Mouse (Mus musculus): ENCODE measurements around the gene Fbxw11. TPM values are rescaled to one million over a fixed set of nuclear protein-coding genes. Genes with fewer than 3 reads are reported as not detected.

Gene Fbxw11
- polyA plus RNA-seq, 1 experiment from 2014 or later: 114 TPM

GRCm38 (mm10) chr11:32718979-32719378 is 76.5 kb downstream of the Fbxw11 start:
- WGBS: 91% methylated on average over 4 of the region's 4 CpGs
- Histone ChIP-seq H3K36me3 (peaks cover 8% of the 10 kb centered on the region; the same call in 1 of the 2 replicates), H3K4me2 (replicated peaks) (no peak overlapping the region), H3K27me3 (no peaks in the 10 kb centered on the region), H3K4me1 (replicated peaks) (peaks cover 17% of the 10 kb centered on the region), H3K4me3 (replicated peaks) (no peak overlapping the region), H3K9me3 (no peaks in the 10 kb centered on the region), H3K9ac (replicated peaks) (no peak overlapping the region), H3K27ac (no peak overlapping the region)
- no peak for ATAC-seq

GRCm38 (mm10) chr11:32722653-32723052 is 80.1 kb downstream of the Fbxw11 start:
- H3K27ac ChIP-seq: no peak overlapping the region
- no peak overlapping the region for H3K4me3 ChIP-seq (replicated peaks)
- H3K4me2 ChIP-seq (replicated peaks): no peak overlapping the region
- peaks cover 10% of the 10 kb centered on the region; the same call in 1 of the 2 replicates for H3K4me1 ChIP-seq (replicated peaks)
- 95% methylated on average over 5 of the region's 5 CpGs for WGBS
- peaks cover 16% of the 10 kb centered on the region; the same call in 1 of the 2 replicates for H3K36me3 ChIP-seq
- no peaks in the 10 kb centered on the region for H3K9me3 ChIP-seq
- no peak overlapping the region for H3K9ac ChIP-seq (replicated peaks)
- no peaks in the 10 kb centered on the region for H3K27me3 ChIP-seq
- ATAC-seq: no peak

- 94% methylated on average over 2 of the region's 2 CpGs for WGBS
- Histone ChIP-seq H3K4me3 (replicated peaks) (no peak overlapping the region), H3K27ac (no peak overlapping the region), H3K4me2 (replicated peaks) (no peak overlapping the region), H3K9ac (replicated peaks) (no peak overlapping the region), H3K9me3 (no peaks in the 10 kb centered on the region), H3K36me3 (peaks cover 16% of the 10 kb centered on the region; the same call in 1 of the 2 replicates), H3K27me3 (no peaks in the 10 kb centered on the region), H3K4me1 (replicated peaks) (peaks cover 8% of the 10 kb centered on the region; the same call in 1 of the 2 replicates)
- ATAC-seq: no peak
Observed at GRCm38 (mm10) chr11:32723287-32723686, 80.8 kb downstream of the Fbxw11 start.

- no peak for ATAC-seq
- Histone ChIP-seq H3K4me1 (replicated peaks) (no peaks in the 10 kb centered on the region), H3K36me3 (peaks cover 16% of the 10 kb centered on the region; the same call in 1 of the 2 replicates), H3K27ac (no peak overlapping the region), H3K27me3 (no peaks in the 10 kb centered on the region), H3K9me3 (no peaks in the 10 kb centered on the region), H3K4me3 (replicated peaks) (no peak overlapping the region), H3K9ac (replicated peaks) (no peak overlapping the region), H3K4me2 (replicated peaks) (no peak overlapping the region)
- 96% methylated on average over 9 of the region's 9 CpGs for WGBS
Observed at GRCm38 (mm10) chr11:32725171-32725570, 82.6 kb downstream of the Fbxw11 start.

- Histone ChIP-seq H3K4me3 (replicated peaks) (no peak overlapping the region), H3K9ac (replicated peaks) (no peak overlapping the region), H3K27me3 (no peaks in the 10 kb centered on the region), H3K4me2 (replicated peaks) (no peak overlapping the region), H3K36me3 (peaks cover 59% of the 10 kb centered on the region), H3K27ac (no peak overlapping the region), H3K4me1 (replicated peaks) (no peaks in the 10 kb centered on the region), H3K9me3 (no peaks in the 10 kb centered on the region)
- no peak for ATAC-seq
- WGBS: 56% methylated on average over 5 of the region's 5 CpGs
Observed at GRCm38 (mm10) chr11:32732467-32732866, 89.9 kb downstream of the Fbxw11 start.

- Histone ChIP-seq H3K9ac (replicated peaks) (no peak overlapping the region), H3K36me3 (peaks cover 66% of the 10 kb centered on the region), H3K4me3 (replicated peaks) (no peak overlapping the region), H3K27ac (no peak overlapping the region), H3K4me1 (replicated peaks) (no peaks in the 10 kb centered on the region), H3K9me3 (no peaks in the 10 kb centered on the region), H3K4me2 (replicated peaks) (no peak overlapping the region), H3K27me3 (no peaks in the 10 kb centered on the region)
- 96% methylated on average over 6 of the region's 6 CpGs for WGBS
- ATAC-seq: no peak
Observed at GRCm38 (mm10) chr11:32733195-32733594, 90.7 kb downstream of the Fbxw11 start.

GRCm38 (mm10) chr11:32736371-32736770 is 93.8 kb downstream of the Fbxw11 start:
- Histone ChIP-seq H3K27ac (no peak overlapping the region), H3K4me2 (replicated peaks) (no peak overlapping the region), H3K27me3 (no peaks in the 10 kb centered on the region), H3K36me3 (peaks cover 89% of the 10 kb centered on the region), H3K9ac (replicated peaks) (no peak overlapping the region), H3K9me3 (no peaks in the 10 kb centered on the region; the same call in 1 of the 2 replicates), H3K4me3 (replicated peaks) (no peak overlapping the region), H3K4me1 (replicated peaks) (no peaks in the 10 kb centered on the region)
- no peak for ATAC-seq
- 92% methylated on average over 2 of the region's 2 CpGs for WGBS

GRCm38 (mm10) chr11:32737729-32738128 is 95.2 kb downstream of the Fbxw11 start:
- peaks cover 91% of the 10 kb centered on the region for H3K36me3 ChIP-seq

GRCm38 (mm10) chr11:32743891-32744290 is 101.4 kb downstream of the Fbxw11 start:
- no peak overlapping the region for H3K4me2 ChIP-seq (replicated peaks)
- no peaks in the 10 kb centered on the region for H3K27me3 ChIP-seq
- no peaks in the 10 kb centered on the region for H3K4me1 ChIP-seq (replicated peaks)
- WGBS: 90% methylated on average over 5 of the region's 5 CpGs
- no peak overlapping the region for H3K9ac ChIP-seq (replicated peaks)
- no peak overlapping the region for H3K27ac ChIP-seq
- H3K4me3 ChIP-seq (replicated peaks): no peak overlapping the region
- no peaks in the 10 kb centered on the region; the same call in 1 of the 2 replicates for H3K9me3 ChIP-seq
- peaks cover 80% of the 10 kb centered on the region for H3K36me3 ChIP-seq
- no peak for ATAC-seq

More at GRCm38 (mm10) chr11:32737729-32738128, 95.2 kb downstream of the Fbxw11 start:
- 95% methylated on average over 5 of the region's 5 CpGs for WGBS
- Histone ChIP-seq H3K4me2 (replicated peaks) (no peak overlapping the region), H3K27ac (no peak overlapping the region), H3K9ac (replicated peaks) (no peak overlapping the region), H3K4me1 (replicated peaks) (no peaks in the 10 kb centered on the region), H3K27me3 (no peaks in the 10 kb centered on the region), H3K9me3 (no peaks in the 10 kb centered on the region; the same call in 1 of the 2 replicates), H3K4me3 (replicated peaks) (no peak overlapping the region)
- ATAC-seq: no peak

GRCm38 (mm10) chr11:32744463-32744862 is 101.9 kb downstream of the Fbxw11 start:
- no peaks in the 10 kb centered on the region; the same call in 1 of the 2 replicates for H3K9me3 ChIP-seq
- no peak overlapping the region for H3K9ac ChIP-seq (replicated peaks)
- no peak overlapping the region for H3K4me2 ChIP-seq (replicated peaks)
- H3K27ac ChIP-seq: no peak overlapping the region
- H3K4me1 ChIP-seq (replicated peaks): no peaks in the 10 kb centered on the region
- no peak for ATAC-seq
- H3K27me3 ChIP-seq: no peaks in the 10 kb centered on the region
- no peak overlapping the region for H3K4me3 ChIP-seq (replicated peaks)
- H3K36me3 ChIP-seq: peaks cover 74% of the 10 kb centered on the region
- 93% methylated on average over 7 of the region's 7 CpGs for WGBS

- H3K36me3 ChIP-seq: peaks cover 66% of the 10 kb centered on the region
- no peak overlapping the region for H3K9ac ChIP-seq (replicated peaks)
- WGBS: 93% methylated on average over 4 of the region's 4 CpGs
Observed at GRCm38 (mm10) chr11:32745466-32745865, 102.9 kb downstream of the Fbxw11 start.

GRCm38 (mm10) chr11:32746036-32746435 is 103.5 kb downstream of the Fbxw11 start:
- Histone ChIP-seq H3K9me3 (no peaks in the 10 kb centered on the region; the same call in 1 of the 2 replicates), H3K9ac (replicated peaks) (no peak overlapping the region), H3K36me3 (peaks cover 61% of the 10 kb centered on the region), H3K27ac (no peak overlapping the region), H3K27me3 (no peaks in the 10 kb centered on the region), H3K4me3 (replicated peaks) (no peak overlapping the region), H3K4me1 (replicated peaks) (no peaks in the 10 kb centered on the region), H3K4me2 (replicated peaks) (no peak overlapping the region)
- WGBS: 74% methylated on average over 5 of the region's 5 CpGs
- ATAC-seq: no peak

More at GRCm38 (mm10) chr11:32745466-32745865, 102.9 kb downstream of the Fbxw11 start:
- no peak for ATAC-seq
- Histone ChIP-seq H3K4me1 (replicated peaks) (no peaks in the 10 kb centered on the region), H3K27ac (no peak overlapping the region), H3K9me3 (no peaks in the 10 kb centered on the region; the same call in 1 of the 2 replicates), H3K4me2 (replicated peaks) (no peak overlapping the region), H3K27me3 (no peaks in the 10 kb centered on the region), H3K4me3 (replicated peaks) (no peak overlapping the region)

GRCm38 (mm10) chr11:32746475-32746874 is 104.0 kb downstream of the Fbxw11 start:
- WGBS: 95% methylated on average over 3 of the region's 3 CpGs
- no peaks in the 10 kb centered on the region for H3K4me1 ChIP-seq (replicated peaks)
- no peak overlapping the region for H3K9ac ChIP-seq (replicated peaks)
- H3K4me2 ChIP-seq (replicated peaks): no peak overlapping the region
- no peak for ATAC-seq
- no peak overlapping the region for H3K4me3 ChIP-seq (replicated peaks)
- H3K9me3 ChIP-seq: no peaks in the 10 kb centered on the region
- H3K27ac ChIP-seq: no peak overlapping the region
- peaks cover 57% of the 10 kb centered on the region for H3K36me3 ChIP-seq
- H3K27me3 ChIP-seq: no peaks in the 10 kb centered on the region
